Mouse (Mus musculus) kidney, postnatal 25 days (tissue): ENCODE measurements at regions not wholly inside any gene's neighbourhood (a gene's known extent, or its start where the extent isn't known, plus 50 kb on each side); places are given as distances from the start of the nearest gene placed in this dataset.

Experiments used
- DNase-seq, 2 experiments: peaks; one replicate each; pipeline ENCODE4 v3.0.0; 2021; ENCODE audit warnings: mixed read lengths in 2 of 2

GRCm38 (mm10) chr2:50609086-50609485 is 312.5 kb upstream of the Mmadhc start:
- DNase-seq: peak; percentile 60 to 62

- no peak for DNase-seq
These were observed 292.6 kb upstream of the Mmadhc start for GRCm38 (mm10) chr2:50589195-50589594.

GRCm38 (mm10) chr2:50588652-50589051 is 292.1 kb upstream of the Mmadhc start:
- no peak for DNase-seq

DNA sequence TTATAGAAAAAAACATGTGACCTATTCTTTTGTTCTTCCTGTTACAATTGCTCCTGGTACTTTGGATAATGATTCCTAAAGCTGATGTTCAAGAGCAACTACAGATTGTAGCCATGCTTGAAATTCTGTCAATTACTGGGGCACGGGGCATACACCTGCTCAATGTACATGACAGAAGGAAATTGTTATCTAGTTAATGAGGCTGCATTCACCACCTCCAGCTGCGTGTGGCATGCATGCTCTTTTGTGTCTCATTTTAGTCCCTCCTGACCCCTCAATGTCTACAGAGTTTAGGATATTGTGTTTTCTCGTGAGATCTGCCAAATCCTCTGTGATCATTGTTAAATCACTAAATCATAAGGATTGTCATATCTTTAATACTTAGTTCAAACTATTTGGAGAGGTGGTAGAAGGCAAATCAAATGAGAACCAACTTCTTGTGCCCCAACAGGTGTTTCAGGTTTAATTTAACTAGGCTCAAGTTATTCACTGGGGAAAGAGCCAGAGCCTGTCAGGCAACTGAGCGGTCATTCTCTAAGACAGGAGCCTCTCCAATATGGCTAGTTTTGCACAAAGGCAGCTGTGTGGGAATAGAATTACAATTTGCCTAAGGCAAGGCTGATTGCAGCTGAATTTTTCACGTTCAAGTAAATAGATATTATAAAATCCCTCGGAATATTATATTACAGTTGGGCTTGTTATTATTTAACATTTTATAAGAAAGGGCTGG is 289.9 kb upstream of the Mmadhc start:
- no peak for DNase-seq

GRCm38 (mm10) chr2:50579620-50580019 is 283.0 kb upstream of the Mmadhc start:
- no peak for DNase-seq

DNA sequence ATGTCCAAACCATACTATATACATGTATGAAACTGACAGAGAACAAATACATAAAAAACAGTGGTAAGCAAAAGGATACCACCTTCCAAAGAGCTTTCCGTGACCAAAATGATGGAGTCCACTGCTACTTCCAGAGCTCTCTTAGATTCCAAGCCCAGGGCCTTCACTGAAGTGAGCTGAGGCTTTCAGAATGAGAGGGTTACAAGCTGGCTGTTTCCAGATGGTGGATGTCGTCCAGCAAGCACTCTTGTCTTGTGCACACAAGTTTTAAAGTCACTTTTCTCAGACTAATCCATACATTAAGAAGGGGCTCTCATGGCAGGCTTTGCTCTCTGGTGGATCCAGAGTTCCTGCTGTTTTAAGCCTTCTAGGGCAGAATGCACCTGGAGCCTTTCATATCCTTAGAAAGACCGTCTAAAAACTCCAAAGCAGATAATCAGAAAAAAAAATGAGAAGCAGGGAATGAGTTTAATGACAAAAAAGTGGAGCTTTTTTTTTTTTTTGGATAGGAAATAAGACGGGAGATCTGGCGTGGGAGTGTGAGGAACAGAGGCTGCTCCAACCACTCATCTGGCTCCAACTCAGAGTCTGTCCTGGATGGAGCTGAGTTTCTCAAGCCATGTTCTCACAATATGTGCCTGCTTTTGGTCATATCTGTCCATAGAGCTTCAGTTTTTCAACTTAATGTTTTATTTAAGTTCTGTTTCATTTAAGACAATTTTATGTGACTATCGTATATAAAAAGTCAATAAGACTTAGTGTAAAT is 281.9 kb upstream of the Mmadhc start:
- no peak for DNase-seq

DNA sequence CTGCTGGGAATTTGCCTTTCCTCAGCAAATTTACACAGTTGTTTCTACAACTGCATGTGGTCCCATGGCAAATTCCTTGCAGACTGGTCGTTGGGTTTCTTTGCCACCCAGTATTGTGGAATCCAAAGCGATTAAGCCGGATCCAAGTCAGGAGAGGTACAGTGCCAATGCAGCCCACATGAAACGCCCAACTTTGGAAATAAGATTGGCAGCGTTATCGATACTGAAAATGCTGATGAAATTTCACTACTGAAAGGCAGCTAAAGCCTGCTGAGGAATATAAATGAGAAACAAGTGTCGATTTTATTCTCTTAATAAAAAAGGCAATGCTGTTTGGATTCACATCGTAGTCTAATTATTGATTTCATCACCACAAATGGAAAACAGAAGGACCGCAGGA is 281.1 kb upstream of the Mmadhc start:
- no peak for DNase-seq

DNA sequence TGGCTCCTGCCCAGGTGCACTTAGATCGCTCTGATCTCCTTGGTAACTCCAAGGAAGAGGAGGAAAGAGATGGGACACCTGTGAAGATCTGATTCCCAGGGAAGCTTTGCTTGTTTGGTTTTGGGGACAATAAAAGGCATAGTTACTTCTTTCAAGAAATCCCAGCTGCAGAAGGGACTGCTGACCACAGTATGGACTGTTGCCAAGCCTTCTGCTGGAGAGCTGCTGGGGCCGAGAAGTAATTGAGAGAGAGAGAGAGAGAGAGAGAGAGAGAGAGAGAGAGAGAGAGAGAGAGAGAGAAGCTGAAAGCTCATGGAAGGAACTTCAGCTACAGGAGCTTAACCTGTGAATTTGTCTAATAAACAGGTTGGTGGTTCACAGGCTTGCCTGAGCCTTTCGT is 276.9 kb upstream of the Mmadhc start:
- peak in 1 of 2 experiments; percentile 3 for DNase-seq

DNA sequence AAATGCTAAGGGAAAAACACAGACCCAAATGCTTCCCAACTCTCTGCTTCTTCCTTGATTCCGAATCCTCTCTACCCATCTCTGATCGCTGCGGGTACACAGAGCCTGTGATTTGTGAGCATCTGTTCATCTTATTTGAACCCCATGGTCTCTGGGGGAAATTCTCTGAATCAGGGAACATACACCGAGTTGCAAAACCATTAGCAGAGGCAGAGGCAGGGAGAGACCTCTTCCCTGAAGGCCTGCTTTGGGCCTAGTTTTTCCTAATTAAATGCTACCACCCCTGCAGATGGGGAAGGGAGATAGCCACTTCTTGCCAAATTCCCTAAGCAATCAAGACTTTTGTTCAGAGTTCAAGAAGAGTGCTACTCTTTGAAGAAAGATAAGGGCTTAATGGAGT is 274.4 kb upstream of the Mmadhc start:
- DNase-seq: no peak

GRCm38 (mm10) chr2:50569502-50570285 is 273.1 kb upstream of the Mmadhc start:
- no peak for DNase-seq

- no peak for DNase-seq
These were observed 272.3 kb upstream of the Mmadhc start for GRCm38 (mm10) chr2:50568777-50569501.

DNA sequence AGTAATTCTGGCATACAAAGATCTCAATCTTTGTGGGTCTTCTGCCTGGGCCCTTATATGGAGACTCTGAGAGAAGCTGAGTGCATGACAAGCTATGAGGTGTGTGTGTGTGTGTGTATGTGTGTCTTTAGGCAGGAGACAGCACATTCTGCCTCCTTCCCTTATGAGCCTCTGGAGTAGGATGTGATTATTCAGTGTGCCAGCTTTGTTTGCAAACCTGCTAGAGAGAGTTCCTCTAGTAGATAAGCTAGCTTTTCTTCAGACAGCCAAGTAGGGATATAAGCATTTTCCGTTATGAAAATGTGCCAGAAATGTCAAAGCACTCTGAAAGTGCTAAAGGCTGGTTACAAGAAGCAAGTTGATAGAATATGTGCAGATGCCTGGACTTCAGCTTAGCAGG is 270.9 kb upstream of the Mmadhc start:
- DNase-seq: no peak

DNA sequence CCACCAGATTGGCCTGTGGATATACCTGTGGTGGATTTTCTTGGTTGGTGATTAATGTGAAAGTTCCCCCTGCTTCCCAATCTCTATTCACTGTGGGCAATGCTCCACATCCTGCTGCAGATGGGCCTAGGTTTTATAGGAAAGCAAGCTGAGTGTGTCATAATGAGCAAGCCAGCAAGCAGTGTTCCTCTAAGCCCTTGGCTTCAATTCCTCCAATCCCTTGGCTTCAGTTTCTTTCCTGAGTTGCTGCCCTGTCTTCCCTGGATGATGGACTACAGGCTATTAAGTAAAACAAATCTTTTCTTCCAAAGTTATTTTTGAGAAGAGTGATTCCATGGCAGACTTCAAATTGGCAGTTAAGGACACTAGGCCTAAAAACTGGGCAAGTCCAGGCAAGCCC is 257.4 kb upstream of the Mmadhc start:
- DNase-seq: no peak

DNA sequence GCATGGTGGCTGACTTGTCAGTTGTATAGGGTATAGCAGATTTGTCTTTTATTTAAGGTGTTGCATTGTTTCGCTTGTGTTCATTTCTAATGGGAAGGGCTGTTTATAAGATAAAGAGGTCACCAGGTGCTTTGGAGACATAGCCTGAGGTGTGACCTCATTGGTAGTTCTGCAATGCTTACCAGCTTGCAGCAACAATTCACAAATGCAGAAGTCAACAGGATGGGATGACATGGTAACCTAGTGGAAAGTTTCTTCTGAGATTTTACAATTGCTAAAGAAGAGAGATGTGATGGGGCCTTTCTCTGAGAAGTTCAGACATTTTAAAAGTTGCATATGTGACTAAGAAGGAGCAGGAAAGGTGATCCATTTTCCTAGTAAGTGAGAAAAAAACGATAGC is 255.8 kb upstream of the Mmadhc start:
- no peak for DNase-seq

DNA sequence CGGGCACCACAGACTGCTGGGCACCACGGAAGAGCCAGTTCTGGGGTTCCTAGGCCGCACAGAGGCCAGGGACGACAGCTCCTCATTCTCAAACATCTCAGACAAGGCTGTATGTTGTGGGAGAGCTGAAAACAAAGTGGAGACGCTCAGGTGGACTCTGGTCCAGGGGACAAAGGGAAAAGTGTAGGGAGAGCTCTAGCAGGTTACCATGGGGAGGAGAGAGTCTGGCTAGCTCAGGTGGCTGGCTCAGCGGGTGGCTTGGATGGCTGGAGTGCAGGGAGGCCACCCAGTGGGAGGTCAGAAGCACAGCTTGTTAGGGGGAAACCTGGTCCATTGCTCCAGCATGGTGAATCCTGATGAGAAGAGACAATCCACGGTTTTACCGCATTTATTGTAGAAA is 253.3 kb upstream of the Mmadhc start:
- DNase-seq: peak; percentile 61 to 84

GRCm38 (mm10) chr2:50539741-50540441 is 243.3 kb upstream of the Mmadhc start:
- DNase-seq: no peak

DNA sequence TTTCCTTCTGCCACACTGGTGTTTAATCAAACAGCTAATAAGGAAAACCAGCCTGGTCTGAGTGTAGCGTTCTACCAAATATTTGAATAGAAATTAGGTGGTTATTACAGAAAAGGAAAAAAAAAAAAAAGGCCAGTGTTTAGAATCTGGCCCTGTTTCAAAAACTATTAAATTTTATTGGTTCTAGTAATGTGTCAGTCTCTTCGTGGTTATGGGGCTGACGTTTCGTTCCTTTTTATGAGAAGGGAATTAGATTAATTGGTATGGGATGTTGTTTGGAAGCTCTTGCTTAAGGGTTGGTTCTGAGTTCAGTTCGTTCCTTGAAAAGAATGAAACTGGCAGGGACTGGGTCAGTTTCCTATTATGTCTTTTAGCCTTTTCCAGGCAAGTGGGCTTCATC is 241.5 kb upstream of the Mmadhc start:
- DNase-seq: no peak

DNA sequence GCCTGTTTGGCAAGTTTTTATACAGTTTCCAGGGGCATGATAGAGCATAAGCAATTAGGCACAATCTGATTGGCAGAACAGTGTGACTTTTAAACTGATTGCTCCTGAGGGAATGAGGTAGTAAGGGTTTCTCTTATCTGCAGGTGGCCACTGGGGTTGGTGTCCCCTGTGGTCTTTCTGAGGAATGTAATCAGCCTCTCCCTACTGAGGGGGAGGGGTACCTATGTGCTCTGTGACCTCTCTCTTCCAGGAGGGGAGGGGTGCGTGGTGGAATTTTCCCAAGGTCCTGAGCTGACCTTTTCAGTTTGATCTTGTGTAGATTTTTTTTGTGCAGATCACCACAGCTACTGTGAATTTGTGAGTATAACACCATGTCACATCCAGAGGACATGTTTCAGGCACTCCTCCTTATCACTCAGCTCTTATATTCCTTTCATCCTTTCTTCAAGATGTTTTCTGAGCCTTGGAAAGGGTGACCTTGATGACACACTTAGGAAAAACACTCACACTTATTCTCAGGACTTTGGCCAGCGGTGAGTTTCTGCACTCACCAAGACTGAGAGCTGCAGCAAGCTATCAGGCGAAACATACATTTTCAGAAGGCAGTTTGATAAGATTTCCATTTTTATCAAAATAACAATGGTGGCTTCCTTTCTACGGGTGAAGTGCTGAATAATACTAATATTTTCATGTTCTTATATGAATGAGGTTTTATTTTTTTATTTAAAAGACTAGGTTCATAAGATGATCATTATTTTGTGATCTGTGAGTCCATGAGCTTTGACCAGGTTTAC is 238.7 kb upstream of the Mmadhc start:
- no peak for DNase-seq

GRCm38 (mm10) chr2:50533702-50534101 is 237.1 kb upstream of the Mmadhc start:
- DNase-seq: no peak

GRCm38 (mm10) chr2:50527425-50527824 is 230.8 kb upstream of the Mmadhc start:
- DNase-seq: no peak

- DNase-seq: no peak
These were observed 228.4 kb upstream of the Mmadhc start for GRCm38 (mm10) chr2:50524838-50525615.
